Mouse (Mus musculus) embryonic fibroblast, embryonic 13.5 days (primary cell): ENCODE results near the gene Pex6.

Experiments
- CTCF ChIP-seq: IDR thresholded peaks from 2 replicates; pipeline ENCODE4 v1.5.1; 2011; ENCODE audit warnings: mild to moderate bottlenecking, control low read depth, low read length, moderate library complexity, borderline replicate concordance; ENCODE audit not compliant: insufficient read depth
- POLR2A ChIP-seq: IDR thresholded peaks from 2 replicates; pipeline ENCODE4 v1.6.1; 2011; ENCODE audit warnings: low read depth, mild to moderate bottlenecking, control low read depth, low read length, moderate library complexity

DNA sequence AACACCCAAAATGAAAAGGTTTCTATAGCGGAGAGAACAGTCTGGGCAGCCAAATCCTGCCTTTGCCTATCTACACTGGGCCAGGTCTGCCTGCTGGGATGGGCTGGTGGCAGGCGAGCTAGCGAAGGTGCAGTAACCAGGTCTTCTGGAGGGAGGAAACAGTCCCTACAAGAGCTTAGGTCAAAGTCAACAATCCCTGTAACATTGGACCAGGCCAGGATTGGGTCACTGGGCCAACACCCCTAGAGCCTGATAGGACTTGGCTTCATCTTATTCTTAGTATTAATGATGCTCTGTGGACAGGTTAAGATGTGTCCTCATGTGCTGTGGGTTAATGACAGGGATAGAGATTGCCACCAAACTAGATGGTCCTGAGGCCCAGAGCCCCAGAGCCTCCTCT, 22.8 kb downstream of the Pex6 start:
- TF ChIP-seq CTCF (no peak), POLR2A (no peak)
